ENCODE assay signal across 13 mouse cellular contexts in genomic region chr1:33947838-33948237, GRCm38 (mm10). TPM values are rescaled to one million over a fixed set of nuclear protein-coding genes. Genes with fewer than 3 reads are reported as not detected.
DNase-seq lines count a peak whose midpoint lies in the region; ATAC-seq and TF ChIP-seq lines count a peak whose summit lies in the region.
"Had no signal": no experiment of that assay in that cellular context is flagged by ENCODE, and none has a peak within 500 bp of the region (broad histone marks: within the 10 kb centered on the region; RNA-seq: fewer than 3 reads in every experiment).

No protein-coding gene starts in this region.

- no peak for TF ChIP-seq EP300 in heart, postnatal 0 days (IDR thresholded peaks at IDR 0.05; ENCODE audit: low read depth)

- no peaks in the 10 kb centered on the region for H3K27me3 ChIP-seq in heart, embryonic 11.5 days (ENCODE audit: control insufficient read depth, insufficient read depth, low read length)
- H3K27me3 ChIP-seq in lung, embryonic 14.5 days (ENCODE audit: insufficient read depth, low read length), result no peaks in the 10 kb centered on the region
- no peaks in the 10 kb centered on the region for H3K27me3 ChIP-seq in heart, postnatal 0 days (ENCODE audit: control insufficient read depth, insufficient read depth, low read length)

- peak; percentile 42 for TF ChIP-seq CTCF in lung, embryonic 14.5 days (IDR thresholded peaks at IDR 0.05; ENCODE audit: low read depth)
- TF ChIP-seq CTCF in lung, adult 2 months (IDR thresholded peaks at IDR 0.05; ENCODE audit: insufficient read depth, low read length), result no peak
- peak; percentile 39 for TF ChIP-seq CTCF in heart, postnatal 0 days (IDR thresholded peaks at IDR 0.05; ENCODE audit: low read depth)

- intact Hi-C loops in heart, postnatal 25 days (cut with DNase I), result no loop called here

- TF ChIP-seq POLR2A in lung, adult 2 months (IDR thresholded peaks at IDR 0.05; ENCODE audit: borderline replicate concordance, extremely low read depth, low read depth, low read length), result no peak

- no peak overlapping the region for H3K9ac ChIP-seq in heart, embryonic 11.5 days (ENCODE audit: low read depth, low read length)
- H3K9ac ChIP-seq in lung, embryonic 14.5 days, result no peak overlapping the region
- H3K9ac ChIP-seq in heart, postnatal 0 days (replicated peaks; ENCODE audit: low read depth, low read length), result no peak overlapping the region

- H3K4me2 ChIP-seq in heart, embryonic 11.5 days, result no peak overlapping the region
- no peak overlapping the region for H3K4me2 ChIP-seq in lung, embryonic 14.5 days
- H3K4me2 ChIP-seq in heart, postnatal 0 days (ENCODE audit: low read depth, low read length), result no peak overlapping the region

- H3K36me3 ChIP-seq in heart, embryonic 11.5 days (ENCODE audit: control insufficient read depth, insufficient read depth, low read length), result no peaks in the 10 kb centered on the region
- no peaks in the 10 kb centered on the region for H3K36me3 ChIP-seq in lung, embryonic 14.5 days (ENCODE audit: insufficient read depth)
- H3K36me3 ChIP-seq in heart, postnatal 0 days (replicated peaks; ENCODE audit: control insufficient read depth, insufficient read depth, low read length), result no peaks in the 10 kb centered on the region

- no peaks in the 10 kb centered on the region for H3K9me3 ChIP-seq in heart, embryonic 11.5 days (replicated peaks; ENCODE audit: control insufficient read depth, low read length)
- no peaks in the 10 kb centered on the region for H3K9me3 ChIP-seq in lung, embryonic 14.5 days (ENCODE audit: low read depth, low read length)
- H3K9me3 ChIP-seq in heart, postnatal 0 days (replicated peaks; ENCODE audit: control insufficient read depth, low read length), result no peaks in the 10 kb centered on the region

- no peak overlapping the region for H3K4me3 ChIP-seq in heart, embryonic 11.5 days (ENCODE audit: low read depth, low read length)
- no peak overlapping the region for H3K4me3 ChIP-seq in lung, embryonic 14.5 days (ENCODE audit: low read depth, low read length)
- no peak overlapping the region for H3K4me3 ChIP-seq in lung, adult 2 months (replicated peaks; ENCODE audit: extremely low read depth, low read depth, low read length)
- no peak overlapping the region for H3K4me3 ChIP-seq in heart, postnatal 0 days (ENCODE audit: low read depth, low read length)
- H3K4me3 ChIP-seq: myocyte had no signal

- no peak for DNase-seq in heart, postnatal 25 days (ENCODE audit: low spot score)
- peak; percentile 36 for DNase-seq in lung, embryonic 14.5 days
- no peak for DNase-seq in lung, adult 2 months
- DNase-seq in cerebellum, adult 8-10 months, result peak; percentile 56
- DNase-seq in heart, postnatal 0 days (ENCODE audit: low spot score), result peak; percentile 25
- no peak for DNase-seq in spleen, adult 18-20 months
- DNase-seq: adrenal gland, postnatal 36 days; embryo, embryonic 11 days; kidney, adult 8-10 months; liver had no signal

- no peak for ATAC-seq in heart, embryonic 11.5 days (replicated peaks; ENCODE audit: insufficient number of reproducible peaks, low FRiP score, low TSS enrichment)
- no peak for ATAC-seq in lung, embryonic 14.5 days (ENCODE audit: insufficient read depth)
- ATAC-seq in heart, postnatal 0 days (ENCODE audit: insufficient read depth, low read depth), result no peak
- ATAC-seq in megakaryocyte-erythroid progenitor cell, adult 5-6 weeks (replicated peaks; ENCODE audit: low FRiP score, low TSS enrichment, poor library complexity, severe bottlenecking), result no peak

- peak overlapping the region; percentile 52; the same call in 1 of the 2 replicates for H3K27ac ChIP-seq in heart, embryonic 11.5 days (ENCODE audit: low read depth, low read length)
- H3K27ac ChIP-seq in lung, embryonic 14.5 days (ENCODE audit: low read depth), result no peak overlapping the region
- H3K27ac ChIP-seq in heart, postnatal 0 days (ENCODE audit: low read depth), result peak overlapping the region; percentile 79

- peaks cover 19% of the 10 kb centered on the region for H3K4me1 ChIP-seq in heart, embryonic 11.5 days (ENCODE audit: control insufficient read depth, insufficient read depth, low read length)
- no peaks in the 10 kb centered on the region for H3K4me1 ChIP-seq in lung, embryonic 14.5 days (ENCODE audit: insufficient read depth)
- no peaks in the 10 kb centered on the region for H3K4me1 ChIP-seq in lung, adult 2 months (ENCODE audit: control insufficient read depth, insufficient read depth, low read length)
- H3K4me1 ChIP-seq in heart, postnatal 0 days (ENCODE audit: control insufficient read depth, insufficient read depth), result peaks cover 18% of the 10 kb centered on the region

- 80% methylated on average over 6 of the region's 6 CpGs for WGBS in heart, embryonic 11.5 days (ENCODE audit: insufficient replicate concordance)
- 73% methylated on average over 6 of the region's 6 CpGs for WGBS in lung, embryonic 14.5 days
- 78% methylated on average over 6 of the region's 6 CpGs for WGBS in lung, adult 2 months
- 69% methylated on average over 6 of the region's 6 CpGs for WGBS in heart, postnatal 0 days

RNA-seq across cellular contexts. Expression of gene Dst, which starts 39.8 kb away (rescaled TPM):
- polyA plus RNA-seq in heart, embryonic 11.5 days (2014; fragmentation: Nextera tagmentation; extraction: Ambion mirVana), result 24.5 and 26.9 TPM in 2 replicates
- total RNA-seq in heart, postnatal 25 days (2021), result 100 to 1,000 TPM; 338 to 369 TPM
- polyA plus RNA-seq in lung, embryonic 14.5 days (2014; fragmentation: Nextera tagmentation; extraction: Ambion mirVana), result 15.6 and 16.1 TPM in 2 replicates
- 42.8 and 55.4 TPM in 2 replicates for polyA plus RNA-seq in lung, adult 2 months (2012; rRNA removed)
- total RNA-seq in heart, postnatal 0 days (2014; rRNA removed; ENCODE audit: low replicate concordance), result 104 and 106 TPM in 2 replicates
- polyA plus RNA-seq in heart, postnatal 0 days (2015; fragmentation: Nextera tagmentation; extraction: Ambion mirVana), result 18.2 and 21.7 TPM in 2 replicates
- 2.1 and 7.9 TPM in 2 replicates for total RNA-seq in megakaryocyte-erythroid progenitor cell, adult 5-6 weeks (2014; fragmentation: Nextera tagmentation)
- 4.1 and 9.1 TPM in 2 replicates for total RNA-seq in megakaryocyte-erythroid progenitor cell, adult 5-6 weeks (2017)

RNA-seq across cellular contexts. Expression of gene Bend6, which starts 40.2 kb away (rescaled TPM):
- 4.3 and 4.5 TPM in 2 replicates for polyA plus RNA-seq in heart, embryonic 11.5 days (2014; fragmentation: Nextera tagmentation; extraction: Ambion mirVana)
- 1 to 10 TPM; 2.3 to 2.4 TPM for total RNA-seq in heart, postnatal 25 days (2021)
- polyA plus RNA-seq in lung, embryonic 14.5 days (2014; fragmentation: Nextera tagmentation; extraction: Ambion mirVana), result 0.21 and 1.0 TPM in 2 replicates
- polyA plus RNA-seq in lung, adult 2 months (2012; rRNA removed), result 0.45 and 0.59 TPM in 2 replicates
- total RNA-seq in heart, postnatal 0 days (2014; rRNA removed; ENCODE audit: low replicate concordance), result 0.81 and 8.1 TPM in 2 replicates
- 1.9 TPM in 2 replicates for polyA plus RNA-seq in heart, postnatal 0 days (2015; fragmentation: Nextera tagmentation; extraction: Ambion mirVana)
- not detected in 2 replicates for total RNA-seq in megakaryocyte-erythroid progenitor cell, adult 5-6 weeks (2014; fragmentation: Nextera tagmentation)
- not detected in 2 replicates for total RNA-seq in megakaryocyte-erythroid progenitor cell, adult 5-6 weeks (2017)

Comparison
In these comparisons a context has a peak if more than half of its experiments do, and no peak if none do; other contexts are left out.
1. DNase-seq: peak in lung, embryonic 14.5 days (single experiment), cerebellum, adult 8-10 months (single experiment) and heart, postnatal 0 days (single experiment); none in heart, postnatal 25 days (single experiment), lung, adult 2 months (single experiment) and spleen, adult 18-20 months (0 of 2).